Mouse (Mus musculus): ENCODE data around the gene Odc1. TPM values are rescaled to one million over a fixed set of nuclear protein-coding genes. Genes with fewer than 3 reads are reported as not detected.
A peak's percentile ranks its signal among the peaks of the same experiment; 100 is the strongest.

The Odc1 gene
- polyA plus RNA-seq, 1 experiment from 2014 or later = 264 TPM

DNA sequence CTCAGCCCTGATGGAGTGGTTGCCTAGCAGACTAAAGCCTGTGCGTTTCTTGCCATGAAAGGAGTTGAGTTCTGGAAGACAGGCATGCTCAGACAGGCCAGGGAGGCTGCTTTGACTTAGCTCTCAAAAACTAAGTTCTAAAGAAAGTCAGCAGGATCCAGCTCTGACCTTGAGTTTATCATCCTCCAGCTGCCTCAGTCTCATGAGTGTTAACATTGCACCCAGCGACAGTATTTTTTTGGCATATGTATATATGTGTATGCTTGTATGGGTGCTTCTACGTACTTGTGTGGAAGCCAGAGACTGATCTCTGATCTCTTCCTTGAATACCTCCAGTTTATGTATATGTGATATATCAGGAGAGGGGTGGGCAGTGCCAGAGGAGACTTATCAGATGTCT lies 7.8 kb downstream of the Odc1 start:
- ATAC-seq (ENCODE audit: low FRiP score, low read depth) = no peak
- 80% methylated on average over 3 of the region's 3 CpGs for WGBS

DNA sequence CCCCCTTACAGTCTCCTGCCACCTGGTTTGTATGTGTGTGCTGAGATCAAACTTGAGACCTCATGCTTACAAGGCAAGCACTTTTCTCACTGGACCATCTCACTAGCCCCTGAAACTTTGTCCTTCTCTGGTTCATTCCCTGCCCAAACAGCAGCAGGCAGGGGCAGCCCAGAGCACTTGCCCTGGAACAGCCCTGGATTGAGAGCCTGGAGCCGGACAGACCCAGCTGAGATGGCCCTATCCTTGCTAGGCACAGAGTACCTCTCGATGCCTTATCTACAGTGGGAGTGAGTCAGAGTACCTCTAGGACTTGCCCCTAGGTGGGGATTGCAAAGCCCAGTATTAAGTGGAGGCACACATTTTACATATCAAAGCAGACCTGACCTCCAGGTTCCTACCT lies 8.4 kb downstream of the Odc1 start:
- peaks cover 24% of the 10 kb centered on the region for H3K4me1 ChIP-seq
- no peak overlapping the region for H3K27ac ChIP-seq (replicated peaks)
- H3K9me3 ChIP-seq = no peaks in the 10 kb centered on the region
- no peaks in the 10 kb centered on the region for H3K27me3 ChIP-seq
- ATAC-seq (ENCODE audit: low FRiP score, low read depth) = no peak
- H3K36me3 ChIP-seq = peaks cover 40% of the 10 kb centered on the region
- no peak overlapping the region for H3K9ac ChIP-seq (replicated peaks)
- H3K4me2 ChIP-seq (replicated peaks) = no peak overlapping the region
- 80% methylated on average over 2 of the region's 2 CpGs for WGBS
- no peak overlapping the region for H3K4me3 ChIP-seq

More for the DNA sequence above, 7.8 kb downstream of the Odc1 start:
- Histone ChIP-seq H3K27ac (replicated peaks) (no peak overlapping the region), H3K4me2 (replicated peaks) (no peak overlapping the region), H3K9ac (replicated peaks) (no peak overlapping the region), H3K4me3 (no peak overlapping the region), H3K4me1 (peaks cover 19% of the 10 kb centered on the region), H3K36me3 (peaks cover 46% of the 10 kb centered on the region), H3K27me3 (no peaks in the 10 kb centered on the region), H3K9me3 (no peaks in the 10 kb centered on the region)

DNA sequence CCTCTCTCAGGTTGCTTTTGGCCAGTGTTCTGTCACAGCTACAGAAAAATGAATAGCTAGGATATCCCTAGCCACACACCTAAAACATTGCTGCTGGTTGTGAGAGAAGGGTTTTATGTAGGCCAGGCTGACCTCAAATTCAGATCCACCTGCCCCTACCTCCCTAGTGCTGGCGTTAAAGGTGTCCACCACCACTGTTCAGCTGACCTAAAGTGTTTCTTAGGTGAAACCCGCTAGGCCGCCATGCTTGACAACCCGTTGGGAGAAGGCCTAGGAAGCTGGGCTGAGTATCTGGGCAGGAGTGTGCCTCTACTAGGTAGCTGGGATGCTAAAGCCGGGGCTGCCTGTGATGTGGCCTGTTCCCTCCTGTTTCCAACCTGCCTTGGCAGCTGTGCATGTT lies 9.0 kb downstream of the Odc1 start:
- Histone ChIP-seq H3K4me1 (peaks cover 28% of the 10 kb centered on the region), H3K27me3 (no peaks in the 10 kb centered on the region), H3K36me3 (peaks cover 34% of the 10 kb centered on the region), H3K9me3 (no peaks in the 10 kb centered on the region), H3K27ac (replicated peaks) (no peak overlapping the region), H3K4me3 (no peak overlapping the region), H3K4me2 (replicated peaks) (no peak overlapping the region), H3K9ac (replicated peaks) (no peak overlapping the region)
- WGBS = 83% methylated on average over 5 of the region's 5 CpGs
- ATAC-seq (ENCODE audit: low FRiP score, low read depth) = no peak

DNA sequence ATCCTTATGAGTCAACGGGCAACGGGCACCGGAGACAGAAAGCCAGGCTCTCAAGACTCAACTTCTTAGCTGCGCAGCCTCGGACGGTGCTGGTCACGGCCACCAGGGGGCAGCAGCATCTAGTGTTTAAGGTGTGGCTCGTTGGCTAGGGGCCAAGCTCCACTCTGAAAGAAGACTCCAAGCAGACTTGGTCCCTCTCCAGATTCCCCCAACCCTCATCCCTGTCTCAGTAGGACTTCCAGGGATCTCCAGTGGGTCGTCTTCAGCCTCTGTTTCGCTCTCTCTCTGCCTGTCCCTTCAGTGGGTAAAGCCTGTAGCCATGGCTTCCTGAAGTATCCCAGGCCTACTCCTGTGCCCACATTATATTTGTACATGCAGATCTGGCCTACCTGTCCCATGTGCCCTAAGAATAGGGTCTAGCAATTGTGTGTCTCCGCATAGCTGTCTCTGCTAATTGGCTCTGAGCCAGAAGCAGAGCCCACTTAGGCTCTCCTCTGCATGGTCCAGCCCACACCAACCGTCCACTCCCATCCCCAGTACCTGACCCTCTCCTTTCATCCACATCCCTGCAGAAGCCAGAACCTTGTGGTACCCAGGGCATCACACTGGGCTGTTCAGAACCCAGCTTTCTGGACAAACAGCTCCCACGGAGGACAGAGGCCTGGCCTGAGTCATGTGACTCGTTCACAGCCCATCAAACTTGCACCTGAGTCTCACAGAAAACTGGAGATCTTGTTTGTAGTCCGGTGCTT lies 9.8 kb downstream of the Odc1 start:
- Histone ChIP-seq H3K9ac (replicated peaks) (no peak overlapping the region), H3K4me2 (replicated peaks) (no peak overlapping the region), H3K9me3 (no peaks in the 10 kb centered on the region), H3K27ac (replicated peaks) (no peak overlapping the region), H3K4me3 (no peak overlapping the region), H3K4me1 (peaks cover 28% of the 10 kb centered on the region), H3K36me3 (peaks cover 26% of the 10 kb centered on the region), H3K27me3 (no peaks in the 10 kb centered on the region)
- peak; percentile 24 for ATAC-seq (ENCODE audit: low FRiP score, low read depth)
- 37% methylated on average over 15 of the region's 15 CpGs for WGBS

DNA sequence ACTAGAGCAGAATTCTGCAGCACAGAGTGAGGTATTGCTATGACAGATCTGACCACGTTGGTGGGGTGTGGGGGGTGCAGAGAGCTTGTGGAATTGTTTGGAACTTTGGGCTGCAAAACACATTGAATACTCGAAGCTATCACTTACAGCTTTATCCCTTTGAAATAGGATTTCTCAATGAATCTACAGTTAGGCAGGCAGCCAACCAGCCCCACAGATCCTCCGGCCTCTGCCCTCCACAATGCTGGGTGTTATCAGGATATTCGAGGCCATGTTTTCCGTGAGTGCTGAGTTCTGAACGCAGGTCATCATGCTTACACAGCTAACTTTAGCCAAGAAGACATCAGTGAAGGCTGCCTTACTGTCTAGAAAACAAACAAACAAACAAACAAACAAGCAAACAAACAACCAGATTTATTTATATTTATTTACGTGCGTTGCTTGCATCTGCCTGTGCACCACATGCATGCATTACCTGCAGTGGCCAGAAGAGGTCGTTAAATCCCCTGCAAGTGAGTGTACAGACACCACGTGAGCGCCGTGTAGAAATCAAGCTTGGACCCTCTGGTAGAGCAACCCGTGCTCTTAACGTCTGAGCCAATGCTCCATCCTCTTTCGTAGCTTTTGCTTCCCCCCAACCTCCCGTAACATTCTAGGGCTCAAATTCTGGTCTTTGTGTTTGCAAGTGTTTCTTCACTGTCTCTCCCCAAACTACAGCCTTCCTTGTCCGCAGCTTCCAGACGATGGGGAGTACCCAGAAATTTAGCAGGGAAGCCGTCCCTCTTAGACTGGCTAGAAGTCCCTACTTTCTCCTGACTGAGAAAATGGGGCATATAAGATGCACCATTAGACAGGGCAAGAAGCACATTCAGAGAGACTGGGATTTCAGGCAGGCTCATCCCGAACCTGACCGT lies 12.1 kb downstream of the Odc1 start:
- H3K27me3 ChIP-seq = no peaks in the 10 kb centered on the region
- H3K9me3 ChIP-seq = no peaks in the 10 kb centered on the region
- peaks cover 7% of the 10 kb centered on the region for H3K36me3 ChIP-seq
- ATAC-seq (ENCODE audit: low FRiP score, low read depth) = peak; percentile 70
- H3K4me1 ChIP-seq = peaks cover 28% of the 10 kb centered on the region
- peak overlapping the region; percentile 87 for H3K27ac ChIP-seq (replicated peaks)
- peak overlapping the region; percentile 32 for H3K4me2 ChIP-seq (replicated peaks)
- no peak overlapping the region for H3K9ac ChIP-seq (replicated peaks)
- no peak overlapping the region for H3K4me3 ChIP-seq
- 31% methylated on average over 21 of the region's 21 CpGs for WGBS

DNA sequence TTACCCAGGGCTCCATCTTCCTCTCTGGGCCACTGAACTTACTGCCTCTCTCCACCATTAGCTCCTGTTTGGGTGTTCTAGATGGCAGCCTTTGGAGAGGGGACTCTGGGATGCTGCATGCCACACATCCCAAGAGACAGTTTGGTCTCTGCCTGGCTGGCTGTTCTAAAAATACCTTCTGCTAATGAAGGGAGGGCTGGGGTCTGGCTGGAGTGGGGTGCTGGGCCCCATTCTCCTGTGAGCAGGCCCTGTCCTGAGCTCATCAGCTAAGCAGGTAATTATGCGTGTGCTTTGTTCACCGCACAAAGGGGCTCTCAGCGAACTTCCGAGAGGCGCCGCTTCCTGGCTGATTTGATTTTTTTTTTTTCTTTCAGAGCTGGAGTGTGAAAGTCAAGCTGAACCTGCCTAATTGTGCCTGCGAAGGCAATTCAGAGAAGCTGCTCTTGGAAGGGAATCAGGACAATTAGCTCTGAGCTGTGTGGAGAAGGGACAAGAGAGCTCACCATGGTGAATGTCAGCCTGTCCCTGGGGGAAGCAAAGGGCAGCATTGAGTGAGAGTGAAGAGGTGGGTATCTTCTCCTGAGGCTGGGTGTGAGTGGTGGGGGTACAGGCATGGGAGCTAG lies 12.9 kb downstream of the Odc1 start:
- peak overlapping the region; percentile 87 for H3K27ac ChIP-seq (replicated peaks)
- peak; percentile 55 for ATAC-seq (ENCODE audit: low FRiP score, low read depth)
- no peaks in the 10 kb centered on the region for H3K36me3 ChIP-seq
- peak overlapping the region; percentile 32 for H3K4me2 ChIP-seq (replicated peaks)
- no peak overlapping the region for H3K4me3 ChIP-seq
- no peaks in the 10 kb centered on the region for H3K27me3 ChIP-seq
- H3K9ac ChIP-seq (replicated peaks) = no peak overlapping the region
- H3K4me1 ChIP-seq = peaks cover 28% of the 10 kb centered on the region
- H3K9me3 ChIP-seq = no peaks in the 10 kb centered on the region
- WGBS = 4% methylated on average over 7 of the region's 7 CpGs

DNA sequence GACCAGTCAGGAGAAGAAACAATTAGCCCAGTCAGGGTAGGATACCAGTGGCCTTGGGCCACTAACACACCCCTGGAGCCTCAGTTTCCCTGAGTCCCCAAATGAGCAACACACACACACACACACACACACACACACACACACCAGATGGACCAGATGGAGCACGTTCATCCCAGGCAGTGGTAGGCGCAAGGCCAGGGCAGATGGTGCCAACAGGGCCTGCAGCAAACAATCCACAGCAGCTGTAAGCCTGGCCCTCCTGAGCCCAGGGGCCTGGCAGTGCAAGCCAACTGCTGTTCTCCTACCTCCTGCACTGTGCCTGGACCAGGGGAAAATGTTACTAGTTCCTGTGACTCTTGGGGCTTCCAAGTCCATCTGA lies 13.4 kb downstream of the Odc1 start:
- Histone ChIP-seq H3K9ac (replicated peaks) (no peak overlapping the region), H3K4me3 (no peak overlapping the region), H3K36me3 (no peaks in the 10 kb centered on the region), H3K27ac (replicated peaks) (peak overlapping the region; percentile 87), H3K4me2 (replicated peaks) (peak overlapping the region; percentile 32), H3K9me3 (no peaks in the 10 kb centered on the region), H3K27me3 (no peaks in the 10 kb centered on the region), H3K4me1 (peaks cover 28% of the 10 kb centered on the region)
- 28% methylated on average over 2 of the region's 2 CpGs for WGBS
- ATAC-seq (ENCODE audit: low FRiP score, low read depth) = peak; percentile 42; the same call in 1 of the 2 replicates

DNA sequence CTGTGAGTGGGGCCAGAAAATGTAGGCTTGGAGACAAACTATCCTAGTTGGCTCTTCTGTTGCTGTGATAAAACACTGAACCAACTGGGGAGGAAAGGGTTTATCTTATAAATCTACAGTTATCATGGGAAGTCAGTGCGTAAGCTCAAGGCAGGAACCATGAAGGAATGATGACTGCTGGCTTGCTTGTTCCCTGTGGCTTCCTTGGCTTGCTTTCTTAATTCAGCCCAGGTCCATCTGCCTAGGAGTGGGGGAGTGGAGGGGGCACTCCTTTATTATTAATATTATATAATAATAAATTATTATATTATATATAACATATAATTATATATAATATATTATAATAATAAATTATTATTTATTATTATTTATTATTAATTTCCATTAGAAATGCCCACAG lies 17.8 kb downstream of the Odc1 start:
- no peaks in the 10 kb centered on the region for H3K36me3 ChIP-seq
- no peak overlapping the region for H3K4me3 ChIP-seq
- no peak for ATAC-seq (ENCODE audit: low FRiP score, low read depth)
- no peak overlapping the region for H3K9ac ChIP-seq (replicated peaks)
- H3K9me3 ChIP-seq = no peaks in the 10 kb centered on the region
- WGBS = 100% methylated on average over 1 of the region's 1 CpGs
- peaks cover 10% of the 10 kb centered on the region for H3K4me1 ChIP-seq
- H3K27ac ChIP-seq (replicated peaks) = no peak overlapping the region
- H3K4me2 ChIP-seq (replicated peaks) = no peak overlapping the region
- H3K27me3 ChIP-seq = no peaks in the 10 kb centered on the region

DNA sequence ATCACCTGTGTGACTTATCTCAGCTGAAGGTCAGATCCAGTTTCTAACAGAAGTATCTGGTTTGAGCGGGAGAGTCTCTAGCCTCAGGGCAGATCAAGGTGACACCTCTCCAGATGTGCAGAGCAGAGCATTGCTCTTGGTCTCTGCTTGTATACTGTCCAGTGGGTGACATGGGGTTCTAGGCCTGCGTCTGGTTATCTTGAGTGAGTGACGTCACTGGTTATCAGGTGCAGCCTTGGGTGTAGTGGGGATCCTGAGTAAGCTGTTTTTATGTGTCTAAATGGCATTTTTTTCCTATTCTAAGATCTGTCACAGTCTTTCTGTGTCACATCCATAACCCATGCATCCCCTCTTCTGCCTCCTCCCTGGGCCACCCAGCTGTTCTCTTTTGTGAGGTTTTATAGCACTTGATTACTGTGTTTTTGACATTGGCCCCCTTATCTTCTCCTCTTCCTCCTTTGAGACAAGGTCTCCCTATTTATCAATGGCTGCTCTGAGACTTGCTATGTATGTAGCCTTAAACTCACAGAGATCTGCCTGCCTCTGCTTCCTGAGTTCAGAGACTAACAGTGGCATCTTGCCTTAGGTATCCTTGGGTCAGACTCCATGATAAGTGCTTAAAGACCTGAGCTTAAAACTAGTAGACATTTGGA lies 20.9 kb downstream of the Odc1 start:
- no peak for ATAC-seq (ENCODE audit: low FRiP score, low read depth)

DNA sequence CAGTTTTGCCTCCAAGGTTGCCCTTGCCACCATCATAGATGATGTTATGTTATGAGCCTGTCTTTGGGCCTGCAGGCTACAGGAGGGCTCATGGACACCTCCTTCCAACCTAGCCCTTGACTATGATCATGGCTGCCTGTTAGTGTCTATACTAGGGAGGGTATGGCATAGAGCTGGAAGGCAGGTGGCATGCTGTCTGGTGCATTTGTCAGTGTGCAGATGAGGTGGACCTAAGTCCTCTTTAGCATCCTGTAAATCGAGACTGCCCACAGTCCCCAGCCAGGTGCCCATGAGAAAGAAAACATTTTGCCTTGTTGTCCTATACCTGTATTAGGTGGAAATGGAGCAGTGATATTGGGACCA lies 21.4 kb downstream of the Odc1 start:
- Histone ChIP-seq H3K4me2 (replicated peaks) (no peak overlapping the region), H3K36me3 (no peaks in the 10 kb centered on the region), H3K27me3 (no peaks in the 10 kb centered on the region), H3K27ac (replicated peaks) (no peak overlapping the region), H3K4me3 (no peak overlapping the region), H3K9ac (replicated peaks) (no peak overlapping the region), H3K4me1 (no peaks in the 10 kb centered on the region), H3K9me3 (no peaks in the 10 kb centered on the region)
- 84% methylated on average over 1 of the region's 1 CpGs for WGBS
- no peak for ATAC-seq (ENCODE audit: low FRiP score, low read depth)

More for the DNA sequence above, 20.9 kb downstream of the Odc1 start:
- Histone ChIP-seq H3K9ac (replicated peaks) (no peak overlapping the region), H3K4me1 (no peaks in the 10 kb centered on the region), H3K36me3 (no peaks in the 10 kb centered on the region), H3K4me2 (replicated peaks) (no peak overlapping the region), H3K9me3 (no peaks in the 10 kb centered on the region), H3K27ac (replicated peaks) (no peak overlapping the region), H3K27me3 (no peaks in the 10 kb centered on the region), H3K4me3 (no peak overlapping the region)
- WGBS = 94% methylated on average over 3 of the region's 3 CpGs

DNA sequence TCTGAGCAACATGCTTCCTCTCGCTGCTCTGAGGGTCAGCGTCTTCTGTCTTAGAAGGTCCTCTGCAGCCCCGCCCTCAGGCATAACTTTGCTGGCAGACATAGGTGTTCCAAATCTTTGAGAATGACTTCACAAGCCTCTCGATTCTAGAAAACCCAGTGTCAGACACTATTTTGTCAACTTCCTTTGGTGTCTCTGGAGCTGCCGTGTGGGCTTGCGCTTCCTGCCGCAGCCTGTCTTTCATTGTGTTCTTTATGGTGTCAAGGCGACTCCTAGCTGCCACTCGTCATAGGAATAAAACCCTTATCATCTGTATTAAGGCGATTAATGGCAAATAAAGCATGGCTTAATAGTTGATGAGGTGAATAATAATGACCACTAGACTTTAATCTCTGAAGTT lies 24.0 kb downstream of the Odc1 start:
- Histone ChIP-seq H3K9me3 (no peaks in the 10 kb centered on the region), H3K4me3 (no peak overlapping the region), H3K4me2 (replicated peaks) (no peak overlapping the region), H3K9ac (replicated peaks) (no peak overlapping the region), H3K4me1 (no peaks in the 10 kb centered on the region), H3K27me3 (no peaks in the 10 kb centered on the region), H3K27ac (replicated peaks) (no peak overlapping the region), H3K36me3 (no peaks in the 10 kb centered on the region)
- 91% methylated on average over 10 of the region's 10 CpGs for WGBS
- ATAC-seq (ENCODE audit: low FRiP score, low read depth) = no peak
